Mouse (Mus musculus): ENCODE data around the gene Lrrtm4. TPM values are rescaled to one million over a fixed set of nuclear protein-coding genes. Genes with fewer than 3 reads are reported as not detected.

Gene Lrrtm4
- total and polyA plus RNA-seq, 2 experiments from 2014 or later, result 14.5 to 31.9 TPM

DNA sequence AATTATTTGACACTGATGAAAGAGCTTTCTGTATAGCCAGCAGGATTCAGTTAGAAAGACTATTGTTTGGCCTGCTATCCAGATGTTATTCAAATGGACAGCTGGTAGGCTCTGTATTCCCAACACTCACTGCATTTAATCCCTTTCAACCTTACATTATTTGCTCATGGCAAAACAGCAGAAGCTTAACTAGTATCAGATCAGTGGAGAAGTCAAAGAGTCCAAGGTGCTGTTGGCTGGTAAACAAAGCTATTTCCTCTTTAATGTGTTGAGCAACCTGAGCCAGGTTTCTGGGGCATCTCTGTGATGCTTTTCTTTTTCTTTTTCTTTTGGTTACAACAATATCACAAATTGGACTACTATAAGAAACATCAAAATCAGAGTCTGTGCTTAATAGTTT is 536.3 kb downstream of the Lrrtm4 start:
- Histone ChIP-seq H3K4me1 (ENCODE audit: insufficient read depth) (no peaks in the 10 kb centered on the region), H3K27me3 (ENCODE audit: insufficient read depth, low read length) (no peaks in the 10 kb centered on the region), H3K36me3 (ENCODE audit: insufficient read depth) (no peaks in the 10 kb centered on the region), H3K4me3 (ENCODE audit: low read depth, low read length) (no peak overlapping the region), H3K9me3 (ENCODE audit: low read length) (no peaks in the 10 kb centered on the region), H3K4me2 (ENCODE audit: low read depth) (no peak overlapping the region), H3K9ac (no peak overlapping the region), H3K27ac (ENCODE audit: low read depth, low read length) (no peak overlapping the region)
- ATAC-seq, result no peak
- TF ChIP-seq CTCF (IDR thresholded peaks at IDR 0.05; ENCODE audit: low read depth), result no peak
- DNase-seq, result no peak

GRCm38 (mm10) chr6:80577227-80577626 is 558.5 kb downstream of the Lrrtm4 start:
- 90% methylated on average over 2 of the region's 2 CpGs for WGBS
- no peak for TF ChIP-seq CTCF (IDR thresholded peaks at IDR 0.05; ENCODE audit: low read depth)
- no peak for ATAC-seq
- Histone ChIP-seq H3K4me2 (ENCODE audit: low read depth) (no peak overlapping the region), H3K4me1 (ENCODE audit: insufficient read depth) (no peaks in the 10 kb centered on the region), H3K27ac (ENCODE audit: low read depth, low read length) (no peak overlapping the region), H3K9me3 (ENCODE audit: low read length) (no peaks in the 10 kb centered on the region), H3K27me3 (ENCODE audit: insufficient read depth, low read length) (no peaks in the 10 kb centered on the region), H3K4me3 (ENCODE audit: low read depth, low read length) (no peak overlapping the region), H3K36me3 (ENCODE audit: insufficient read depth) (no peaks in the 10 kb centered on the region), H3K9ac (no peak overlapping the region)
- DNase-seq, result no peak

DNA sequence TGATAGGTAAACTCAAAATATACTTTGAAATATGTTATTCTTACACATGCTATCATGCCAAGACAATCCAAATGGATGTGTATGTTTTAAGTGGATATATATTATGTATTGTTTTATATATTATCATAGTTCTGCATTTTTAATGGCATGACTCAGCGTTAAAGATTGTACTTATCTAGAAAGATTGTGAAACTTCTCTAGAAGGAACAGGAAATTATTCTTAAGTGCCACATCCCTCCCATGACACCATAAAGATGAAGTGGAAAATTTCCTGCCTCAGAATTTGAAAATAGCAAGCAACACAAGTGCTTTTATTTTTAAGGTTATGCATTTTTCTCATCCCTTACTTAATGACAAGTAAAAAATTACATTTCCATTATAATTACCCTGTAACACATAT is 563.5 kb downstream of the Lrrtm4 start:
- H3K36me3 ChIP-seq (ENCODE audit: insufficient read depth), result no peaks in the 10 kb centered on the region
- WGBS, result 91% methylated on average over 1 of the region's 1 CpGs
- H3K4me1 ChIP-seq (ENCODE audit: insufficient read depth), result no peaks in the 10 kb centered on the region
- no peak for ATAC-seq
- TF ChIP-seq CTCF (IDR thresholded peaks at IDR 0.05; ENCODE audit: low read depth), result no peak
- DNase-seq, result no peak
- no peak overlapping the region for H3K9ac ChIP-seq
- no peaks in the 10 kb centered on the region for H3K9me3 ChIP-seq (ENCODE audit: low read length)
- H3K4me3 ChIP-seq (ENCODE audit: low read depth, low read length), result no peak overlapping the region
- no peaks in the 10 kb centered on the region for H3K27me3 ChIP-seq (ENCODE audit: insufficient read depth, low read length)
- no peak overlapping the region for H3K27ac ChIP-seq (ENCODE audit: low read depth, low read length)
- no peak overlapping the region for H3K4me2 ChIP-seq (ENCODE audit: low read depth)

DNA sequence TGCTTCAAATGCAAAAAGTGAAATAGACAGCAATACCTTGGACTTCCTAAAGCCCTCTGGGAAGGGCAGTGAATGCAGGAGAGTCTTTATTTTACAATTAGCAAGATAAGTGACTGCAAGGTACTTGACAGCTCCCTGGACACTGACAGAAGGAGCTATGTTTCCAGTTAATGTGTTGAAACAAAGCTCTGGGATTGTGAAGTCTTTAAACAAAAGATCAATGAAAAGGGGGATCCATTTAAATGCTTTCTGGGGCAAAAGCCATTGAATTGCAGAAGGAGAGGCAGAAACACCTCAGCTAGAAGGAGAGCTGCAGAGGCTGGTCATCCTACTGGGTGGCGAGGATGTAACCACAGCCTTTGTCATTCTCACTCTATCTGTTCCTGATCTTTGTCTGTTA is 571.1 kb downstream of the Lrrtm4 start:
- no peaks in the 10 kb centered on the region for H3K4me1 ChIP-seq (ENCODE audit: insufficient read depth)
- no peak for TF ChIP-seq CTCF (IDR thresholded peaks at IDR 0.05; ENCODE audit: low read depth)
- no peak overlapping the region for H3K9ac ChIP-seq
- H3K27me3 ChIP-seq (ENCODE audit: insufficient read depth, low read length), result no peaks in the 10 kb centered on the region
- no peak overlapping the region for H3K4me3 ChIP-seq (ENCODE audit: low read depth, low read length)
- no peaks in the 10 kb centered on the region for H3K36me3 ChIP-seq (ENCODE audit: insufficient read depth)
- DNase-seq (no peak), ATAC-seq (no peak)
- H3K4me2 ChIP-seq (ENCODE audit: low read depth), result no peak overlapping the region
- WGBS, result 44% methylated on average over 1 of the region's 1 CpGs
- H3K9me3 ChIP-seq (ENCODE audit: low read length), result no peaks in the 10 kb centered on the region
- no peak overlapping the region for H3K27ac ChIP-seq (ENCODE audit: low read depth, low read length)

DNA sequence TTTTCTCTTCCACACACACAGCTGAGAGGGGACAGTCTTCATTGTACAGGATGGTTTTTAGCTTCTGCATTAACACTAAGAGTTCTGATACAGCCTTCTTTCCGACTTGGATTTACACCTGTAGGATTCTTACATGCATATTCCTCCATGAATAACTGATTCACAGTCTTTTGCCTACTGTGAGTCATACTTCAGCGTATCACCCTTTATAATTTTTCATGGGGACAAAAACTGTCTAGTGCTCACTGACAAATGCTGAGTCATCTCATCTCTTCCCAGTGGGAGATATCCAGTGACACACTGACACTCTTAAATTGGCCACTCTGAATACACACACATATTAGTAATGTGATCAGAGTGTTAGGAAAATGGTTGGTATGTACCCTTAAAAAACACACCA is 600.8 kb downstream of the Lrrtm4 start:
- DNase-seq (no peak), ATAC-seq (no peak)
- H3K4me3 ChIP-seq (ENCODE audit: low read depth, low read length), result no peak overlapping the region
- H3K36me3 ChIP-seq (ENCODE audit: insufficient read depth), result no peaks in the 10 kb centered on the region
- H3K4me1 ChIP-seq (ENCODE audit: insufficient read depth), result no peaks in the 10 kb centered on the region
- no peaks in the 10 kb centered on the region for H3K27me3 ChIP-seq (ENCODE audit: insufficient read depth, low read length)
- no peak overlapping the region for H3K9ac ChIP-seq
- WGBS, result 88% methylated on average over 2 of the region's 2 CpGs
- no peak for TF ChIP-seq CTCF (IDR thresholded peaks at IDR 0.05; ENCODE audit: low read depth)
- H3K4me2 ChIP-seq (ENCODE audit: low read depth), result no peak overlapping the region
- H3K27ac ChIP-seq (ENCODE audit: low read depth, low read length), result no peak overlapping the region
- no peaks in the 10 kb centered on the region for H3K9me3 ChIP-seq (ENCODE audit: low read length)

DNA sequence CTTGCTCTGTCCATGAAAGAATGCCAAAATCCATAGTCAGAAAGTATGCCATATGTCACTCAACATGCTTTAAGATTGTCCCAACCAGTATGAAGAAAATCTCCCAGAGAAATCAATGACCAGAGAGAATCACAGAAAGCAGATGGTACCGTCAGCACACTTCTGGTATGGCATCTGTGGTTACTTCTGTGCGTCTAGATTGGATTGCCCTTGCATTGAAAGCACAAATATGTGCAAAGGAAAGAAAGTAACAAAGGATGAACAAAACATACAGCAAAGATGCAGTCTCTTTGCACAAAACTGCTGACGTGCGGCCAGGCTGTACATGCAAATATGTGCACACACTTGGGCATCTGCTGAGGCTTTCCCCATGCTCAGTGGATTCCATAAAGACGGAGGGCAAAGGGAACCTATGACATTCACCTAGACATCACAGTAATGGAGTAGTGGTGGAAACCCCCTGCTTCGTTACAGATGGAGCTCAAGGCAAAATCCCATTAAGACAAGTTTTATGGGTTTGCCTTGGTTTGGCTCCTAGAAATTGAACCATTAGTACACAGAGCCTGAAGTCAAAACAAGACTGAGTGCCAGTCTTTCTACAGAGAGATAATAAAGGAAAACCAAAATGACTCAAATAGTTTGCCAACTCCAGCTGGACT is 604.1 kb downstream of the Lrrtm4 start:
- no peaks in the 10 kb centered on the region for H3K4me1 ChIP-seq (ENCODE audit: insufficient read depth)
- no peak overlapping the region for H3K4me3 ChIP-seq (ENCODE audit: low read depth, low read length)
- TF ChIP-seq CTCF (IDR thresholded peaks at IDR 0.05; ENCODE audit: low read depth), result no peak
- H3K9ac ChIP-seq, result no peak overlapping the region
- H3K27me3 ChIP-seq (ENCODE audit: insufficient read depth, low read length), result no peaks in the 10 kb centered on the region
- WGBS, result 64% methylated on average over 6 of the region's 6 CpGs
- DNase-seq (peak; percentile 85), ATAC-seq (peak; percentile 84)
- H3K9me3 ChIP-seq (ENCODE audit: low read length), result no peaks in the 10 kb centered on the region
- no peaks in the 10 kb centered on the region for H3K36me3 ChIP-seq (ENCODE audit: insufficient read depth)
- H3K27ac ChIP-seq (ENCODE audit: low read depth, low read length), result no peak overlapping the region
- no peak overlapping the region for H3K4me2 ChIP-seq (ENCODE audit: low read depth)

- 66% methylated on average over 4 of the region's 4 CpGs for WGBS
These were observed 606.8 kb downstream of the Lrrtm4 start for GRCm38 (mm10) chr6:80625509-80625908.

More at GRCm38 (mm10) chr6:80625509-80625908, 606.8 kb downstream of the Lrrtm4 start:
- Histone ChIP-seq H3K36me3 (ENCODE audit: insufficient read depth) (no peaks in the 10 kb centered on the region), H3K27me3 (ENCODE audit: insufficient read depth, low read length) (no peaks in the 10 kb centered on the region), H3K4me2 (ENCODE audit: low read depth) (no peak overlapping the region), H3K9ac (no peak overlapping the region), H3K4me1 (ENCODE audit: insufficient read depth) (no peaks in the 10 kb centered on the region), H3K9me3 (ENCODE audit: low read length) (no peaks in the 10 kb centered on the region), H3K27ac (ENCODE audit: low read depth, low read length) (no peak overlapping the region), H3K4me3 (ENCODE audit: low read depth, low read length) (no peak overlapping the region)
- ATAC-seq, result peak; percentile 72
- DNase-seq, result peak; percentile 12
- TF ChIP-seq CTCF (IDR thresholded peaks at IDR 0.05; ENCODE audit: low read depth), result no peak

Measured in forebrain, postnatal 0 days (tissue).